Mouse (Mus musculus): Measurements from ENCODE around the gene Sh3glb1.

Gene Sh3glb1

GRCm38 (mm10) chr3:144715033-144715432 is 5.1 kb downstream of the Sh3glb1 start:
- no peak for DNase-seq (ENCODE audit: low spot score in 2 of 2)

GRCm38 (mm10) chr3:144714606-144715005 is 5.5 kb downstream of the Sh3glb1 start:
- DNase-seq (ENCODE audit: low spot score in 2 of 2) = no peak

- no peak for DNase-seq (ENCODE audit: low spot score in 2 of 2)
These were observed 6.0 kb downstream of the Sh3glb1 start for GRCm38 (mm10) chr3:144714126-144714525.

- no peak for DNase-seq (ENCODE audit: low spot score in 2 of 2)
These were observed 8.4 kb downstream of the Sh3glb1 start for GRCm38 (mm10) chr3:144711607-144712206.

GRCm38 (mm10) chr3:144708612-144709011 is 11.5 kb downstream of the Sh3glb1 start:
- DNase-seq (ENCODE audit: low spot score in 2 of 2) = no peak

- no peak for DNase-seq (ENCODE audit: low spot score in 2 of 2)
These were observed 16.2 kb downstream of the Sh3glb1 start for GRCm38 (mm10) chr3:144703959-144704358.

- DNase-seq (ENCODE audit: low spot score in 2 of 2) = no peak
These were observed 21.2 kb downstream of the Sh3glb1 start for GRCm38 (mm10) chr3:144698790-144699433.

- DNase-seq (ENCODE audit: low spot score in 2 of 2) = no peak
These were observed 22.2 kb downstream of the Sh3glb1 start for GRCm38 (mm10) chr3:144697942-144698341.

GRCm38 (mm10) chr3:144697154-144697553 is 23.0 kb downstream of the Sh3glb1 start:
- no peak for DNase-seq (ENCODE audit: low spot score in 2 of 2)

GRCm38 (mm10) chr3:144694941-144695340 is 25.2 kb downstream of the Sh3glb1 start:
- DNase-seq (ENCODE audit: low spot score in 2 of 2) = no peak

GRCm38 (mm10) chr3:144694040-144694439 is 26.1 kb downstream of the Sh3glb1 start:
- no peak for DNase-seq (ENCODE audit: low spot score in 2 of 2)

GRCm38 (mm10) chr3:144692052-144692451 is 28.1 kb downstream of the Sh3glb1 start:
- no peak for DNase-seq (ENCODE audit: low spot score in 2 of 2)

- DNase-seq (ENCODE audit: low spot score in 2 of 2) = no peak
These were observed 30.9 kb downstream of the Sh3glb1 start for GRCm38 (mm10) chr3:144689236-144689635.

GRCm38 (mm10) chr3:144688284-144688683 is 31.9 kb downstream of the Sh3glb1 start:
- no peak for DNase-seq (ENCODE audit: low spot score in 2 of 2)

GRCm38 (mm10) chr3:144687618-144688017 is 32.5 kb downstream of the Sh3glb1 start:
- DNase-seq (ENCODE audit: low spot score in 2 of 2) = no peak

GRCm38 (mm10) chr3:144686146-144686545 is 34.0 kb downstream of the Sh3glb1 start:
- DNase-seq (ENCODE audit: low spot score in 2 of 2) = no peak

GRCm38 (mm10) chr3:144683136-144683814 is 36.9 kb downstream of the Sh3glb1 start:
- DNase-seq (ENCODE audit: low spot score in 2 of 2) = no peak

GRCm38 (mm10) chr3:144681542-144681941 is 38.6 kb downstream of the Sh3glb1 start:
- DNase-seq (ENCODE audit: low spot score in 2 of 2) = no peak

GRCm38 (mm10) chr3:144679701-144680159 is 40.4 kb downstream of the Sh3glb1 start:
- no peak for DNase-seq (ENCODE audit: low spot score in 2 of 2)

- DNase-seq (ENCODE audit: low spot score in 2 of 2) = no peak
These were observed 41.0 kb downstream of the Sh3glb1 start for GRCm38 (mm10) chr3:144679137-144679536.

GRCm38 (mm10) chr3:144677751-144678150 is 42.4 kb downstream of the Sh3glb1 start:
- no peak for DNase-seq (ENCODE audit: low spot score in 2 of 2)

GRCm38 (mm10) chr3:144676249-144676648 is 43.9 kb downstream of the Sh3glb1 start:
- DNase-seq (ENCODE audit: low spot score in 2 of 2) = no peak

- DNase-seq (ENCODE audit: low spot score in 2 of 2) = no peak
These were observed 48.1 kb downstream of the Sh3glb1 start for GRCm38 (mm10) chr3:144672016-144672415.
